Comparison of ENCODE assay signal across 8 mouse cellular contexts in genomic region chr17:29445072-29445471, GRCm38 (mm10). TPM values are rescaled to one million over a fixed set of nuclear protein-coding genes. Genes with fewer than 3 reads are reported as not detected.
DNase-seq lines count a peak whose midpoint lies in the region; ATAC-seq and TF ChIP-seq lines count a peak whose summit lies in the region.

No protein-coding gene starts in this region.

- TF ChIP-seq EP300 in heart, postnatal 0 days (IDR thresholded peaks at IDR 0.05; ENCODE audit: low read depth), result no peak

- no peaks in the 10 kb centered on the region for H3K36me3 ChIP-seq in heart, postnatal 0 days (replicated peaks; ENCODE audit: control insufficient read depth, insufficient read depth, low read length)
- no peaks in the 10 kb centered on the region for H3K36me3 ChIP-seq in hindbrain, embryonic 13.5 days
- no peaks in the 10 kb centered on the region for H3K36me3 ChIP-seq in midbrain, embryonic 12.5 days
- H3K36me3 ChIP-seq in thymus, adult 2 months (ENCODE audit: control insufficient read depth, insufficient read depth, low read length), result no peaks in the 10 kb centered on the region

- TF ChIP-seq POLR2A in thymus, adult 2 months (IDR thresholded peaks at IDR 0.05; ENCODE audit: control insufficient read depth, extremely low read depth, insufficient read depth, low read length, poor library complexity), result no peak

- H3K4me3 ChIP-seq in heart, postnatal 0 days (ENCODE audit: low read depth, low read length), result no peak overlapping the region
- H3K4me3 ChIP-seq in hindbrain, embryonic 13.5 days, result no peak overlapping the region
- no peak overlapping the region for H3K4me3 ChIP-seq in midbrain, embryonic 12.5 days
- H3K4me3 ChIP-seq in thymus, adult 2 months (ENCODE audit: control insufficient read depth, insufficient read depth, low read length), result no peak overlapping the region

- no peak for ATAC-seq in heart, postnatal 0 days (ENCODE audit: insufficient read depth, low read depth)
- no peak for ATAC-seq in hindbrain, embryonic 13.5 days (ENCODE audit: low FRiP score)
- ATAC-seq in midbrain, embryonic 12.5 days (ENCODE audit: low FRiP score, low read depth), result no peak

- H3K27ac ChIP-seq in heart, postnatal 0 days (ENCODE audit: low read depth), result peak overlapping the region; percentile 15; the same call in 1 of the 2 replicates
- H3K27ac ChIP-seq in hindbrain, embryonic 13.5 days, result peak overlapping the region; percentile 20
- H3K27ac ChIP-seq in midbrain, embryonic 12.5 days (replicated peaks), result peak overlapping the region; percentile 60
- no peak overlapping the region for H3K27ac ChIP-seq in thymus, adult 2 months (ENCODE audit: control insufficient read depth, insufficient read depth, low read length)

- WGBS in heart, postnatal 0 days, result 19% methylated on average over 8 of the region's 8 CpGs
- 24% methylated on average over 8 of the region's 8 CpGs for WGBS in hindbrain, embryonic 13.5 days
- WGBS in midbrain, embryonic 12.5 days, result 28% methylated on average over 8 of the region's 8 CpGs
- 87% methylated on average over 8 of the region's 8 CpGs for WGBS in thymus, adult 2 months

- H3K4me2 ChIP-seq in heart, postnatal 0 days (ENCODE audit: low read depth, low read length), result no peak overlapping the region
- no peak overlapping the region for H3K4me2 ChIP-seq in hindbrain, embryonic 13.5 days
- H3K4me2 ChIP-seq in midbrain, embryonic 12.5 days (replicated peaks), result no peak overlapping the region

- H3K27me3 ChIP-seq in heart, postnatal 0 days (ENCODE audit: control insufficient read depth, insufficient read depth, low read length), result no peaks in the 10 kb centered on the region
- H3K27me3 ChIP-seq in hindbrain, embryonic 13.5 days, result 0 out of 2 replicates have a peak, but pooled peaks cover 3% of the 10 kb centered on the region
- H3K27me3 ChIP-seq in midbrain, embryonic 12.5 days, result peaks cover 18% of the 10 kb centered on the region
- H3K27me3 ChIP-seq in thymus, adult 2 months (ENCODE audit: control insufficient read depth, insufficient read depth, low read length), result no peaks in the 10 kb centered on the region

- no peaks in the 10 kb centered on the region for H3K9me3 ChIP-seq in heart, postnatal 0 days (replicated peaks; ENCODE audit: control insufficient read depth, low read length)
- no peaks in the 10 kb centered on the region for H3K9me3 ChIP-seq in hindbrain, embryonic 13.5 days
- no peaks in the 10 kb centered on the region for H3K9me3 ChIP-seq in midbrain, embryonic 12.5 days

- TF ChIP-seq CTCF in heart, postnatal 0 days (IDR thresholded peaks at IDR 0.05; ENCODE audit: low read depth), result no peak
- TF ChIP-seq CTCF in thymus, adult 2 months (IDR thresholded peaks at IDR 0.05; ENCODE audit: borderline replicate concordance, control insufficient read depth, extremely low read depth, insufficient read depth, low read length, poor library complexity), result no peak

- intact Hi-C loops in heart, postnatal 36 days (cut with DNase I), result no loop called here

- H3K9ac ChIP-seq in heart, postnatal 0 days (replicated peaks; ENCODE audit: low read depth, low read length), result no peak overlapping the region
- H3K9ac ChIP-seq in hindbrain, embryonic 13.5 days, result no peak overlapping the region
- H3K9ac ChIP-seq in midbrain, embryonic 12.5 days (replicated peaks), result no peak overlapping the region

- DNase-seq in heart, postnatal 0 days (ENCODE audit: low spot score), result no peak
- DNase-seq in heart, postnatal 36 days, result no peak
- DNase-seq in MN1 (ENCODE audit: low spot score), result peak; percentile 81
- DNase-seq in cerebellum, adult 9-10 months, result no peak
- no peak for DNase-seq in thymus, adult 2 months
- no peak for DNase-seq in embryo, embryonic 10.5 days (ENCODE audit: low spot score)

- peaks cover 21% of the 10 kb centered on the region for H3K4me1 ChIP-seq in heart, postnatal 0 days (ENCODE audit: control insufficient read depth, insufficient read depth)
- H3K4me1 ChIP-seq in hindbrain, embryonic 13.5 days (replicated peaks), result peaks cover 14% of the 10 kb centered on the region
- peaks cover 10% of the 10 kb centered on the region for H3K4me1 ChIP-seq in midbrain, embryonic 12.5 days
- no peaks in the 10 kb centered on the region for H3K4me1 ChIP-seq in thymus, adult 2 months (replicated peaks; ENCODE audit: control insufficient read depth, insufficient read depth, low read length)

RNA-seq across cellular contexts. Expression of gene Pim1, which starts 45.5 kb away (rescaled TPM):
- total RNA-seq in heart, postnatal 0 days (2014; rRNA removed; ENCODE audit: low replicate concordance), result 58.4 and 81.0 TPM in 2 replicates
- polyA plus RNA-seq in heart, postnatal 0 days (2015; fragmentation: Nextera tagmentation; extraction: Ambion mirVana), result 28.6 and 29.2 TPM in 2 replicates
- total RNA-seq in heart, postnatal 36 days (2021), result 10 to 100 TPM; 22.3 to 36.3 TPM
- 12.7 and 13.8 TPM in 2 replicates for polyA plus RNA-seq in hindbrain, embryonic 13.5 days (2015; fragmentation: Nextera tagmentation; extraction: Ambion mirVana)
- polyA plus RNA-seq in midbrain, embryonic 12.5 days (2016; fragmentation: Nextera tagmentation; extraction: Ambion mirVana), result 16.8 and 16.9 TPM in 2 replicates
- 92.7 and 128 TPM in 2 replicates for polyA plus RNA-seq in thymus, adult 2 months (2012; rRNA removed)
